18 mouse cellular contexts compared by ENCODE assay signal in genomic region chr12:80537313-80537712, GRCm38 (mm10). TPM values are rescaled to one million over a fixed set of nuclear protein-coding genes. Genes with fewer than 3 reads are reported as not detected.
"Had no signal": no experiment of that assay in that cellular context is flagged by ENCODE, and none has a peak within 500 bp of the region (broad histone marks: within the 10 kb centered on the region; RNA-seq: fewer than 3 reads in every experiment).

No protein-coding gene starts in this region.

- DNase-seq: retina, postnatal 1 day; right cerebral cortex, adult 18-20 months; right cerebral cortex, postnatal 14 days; right cerebral cortex, postnatal 25 days; right cerebral cortex, postnatal 4 days; spleen, adult 18-20 months; thymus, adult 18-20 months; thymus, adult 2 months; thymus, postnatal 14 days; thymus, postnatal 25 days; thymus, postnatal 36 days; thymus, postnatal 4 days had no signal

- H3K4me1 ChIP-seq: neural tube, embryonic 12.5 days; stomach, embryonic 15.5 days had no signal

- H3K4me3 ChIP-seq: neural tube, embryonic 12.5 days; neural tube, embryonic 13.5 days; neural tube, embryonic 15.5 days; stomach, embryonic 15.5 days had no signal

- H3K27ac ChIP-seq: neural tube, embryonic 12.5 days; neural tube, embryonic 13.5 days; neural tube, embryonic 15.5 days; stomach, embryonic 15.5 days; stomach, postnatal 0 days had no signal

RNA-seq across cellular contexts. Expression of gene Galnt16, which starts 19.2 kb away (rescaled TPM):
- total RNA-seq: neutrophil, adult 5-6 weeks had no signal
